Mouse (Mus musculus): ENCODE results near the gene Otulin. TPM values are rescaled to one million over a fixed set of nuclear protein-coding genes. Genes with fewer than 3 reads are reported as not detected.

Gene Otulin
- polyA plus RNA-seq, 1 experiment from 2014 or later: 30.7 TPM

DNA sequence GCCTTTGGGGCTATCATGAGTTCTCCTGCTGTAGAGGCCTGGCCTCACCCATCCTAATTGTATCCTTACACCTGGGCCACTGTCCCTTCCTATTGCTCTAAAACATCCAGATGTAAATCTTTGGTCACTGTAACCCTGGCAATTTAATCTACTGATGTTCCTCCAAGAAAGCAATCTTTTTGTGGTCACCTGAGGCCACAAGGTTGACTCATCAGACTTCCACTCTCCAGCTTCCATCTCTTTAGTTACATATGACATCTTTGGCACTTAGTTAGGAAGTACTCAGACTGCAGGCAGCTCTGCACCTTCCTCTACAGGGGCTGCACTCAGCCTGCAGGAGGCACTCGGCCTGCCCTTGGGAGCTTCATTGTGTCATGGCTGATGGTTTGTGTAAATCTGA is 53.6 kb downstream of the Otulin start:
- H3K36me3 ChIP-seq: peaks cover 12% of the 10 kb centered on the region

DNA sequence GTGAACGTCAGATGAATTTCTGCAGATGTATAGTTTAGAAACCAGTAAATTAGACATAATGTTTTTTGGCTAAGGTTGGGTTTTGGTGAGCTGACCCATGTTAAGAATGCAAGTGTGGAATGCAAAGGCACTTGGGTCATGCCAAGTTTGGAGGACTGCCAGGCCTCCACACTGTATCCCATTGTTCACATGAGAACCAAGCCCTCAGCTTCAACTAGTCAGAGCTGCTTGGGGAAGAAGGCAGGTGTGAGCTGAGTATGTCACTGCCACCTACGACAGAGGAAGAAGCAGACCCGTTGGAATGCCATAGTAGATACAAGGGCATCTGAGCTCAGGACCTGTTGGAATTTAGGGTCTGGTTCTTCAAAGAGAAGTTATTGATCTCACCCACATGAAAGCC is 54.6 kb downstream of the Otulin start:
- Histone ChIP-seq H3K4me1 (peaks cover 4% of the 10 kb centered on the region), H3K27ac (no peak overlapping the region), H3K9ac (no peak overlapping the region), H3K36me3 (peaks cover 17% of the 10 kb centered on the region), H3K27me3 (no peaks in the 10 kb centered on the region), H3K4me2 (no peak overlapping the region), H3K9me3 (no peaks in the 10 kb centered on the region), H3K4me3 (no peak overlapping the region)
- WGBS: 66% methylated on average over 3 of the region's 3 CpGs
- ATAC-seq (ENCODE audit: insufficient number of reproducible peaks, insufficient read depth, low FRiP score, low TSS enrichment, low read depth): no peak

More for the DNA sequence above, 53.6 kb downstream of the Otulin start:
- no peak for ATAC-seq (ENCODE audit: insufficient number of reproducible peaks, insufficient read depth, low FRiP score, low TSS enrichment, low read depth)
- no peaks in the 10 kb centered on the region for H3K9me3 ChIP-seq
- peaks cover 4% of the 10 kb centered on the region for H3K4me1 ChIP-seq
- no peak overlapping the region for H3K9ac ChIP-seq
- H3K27me3 ChIP-seq: no peaks in the 10 kb centered on the region
- no peak overlapping the region for H3K4me2 ChIP-seq
- 88% methylated on average over 1 of the region's 1 CpGs for WGBS
- no peak overlapping the region for H3K27ac ChIP-seq
- H3K4me3 ChIP-seq: no peak overlapping the region

DNA sequence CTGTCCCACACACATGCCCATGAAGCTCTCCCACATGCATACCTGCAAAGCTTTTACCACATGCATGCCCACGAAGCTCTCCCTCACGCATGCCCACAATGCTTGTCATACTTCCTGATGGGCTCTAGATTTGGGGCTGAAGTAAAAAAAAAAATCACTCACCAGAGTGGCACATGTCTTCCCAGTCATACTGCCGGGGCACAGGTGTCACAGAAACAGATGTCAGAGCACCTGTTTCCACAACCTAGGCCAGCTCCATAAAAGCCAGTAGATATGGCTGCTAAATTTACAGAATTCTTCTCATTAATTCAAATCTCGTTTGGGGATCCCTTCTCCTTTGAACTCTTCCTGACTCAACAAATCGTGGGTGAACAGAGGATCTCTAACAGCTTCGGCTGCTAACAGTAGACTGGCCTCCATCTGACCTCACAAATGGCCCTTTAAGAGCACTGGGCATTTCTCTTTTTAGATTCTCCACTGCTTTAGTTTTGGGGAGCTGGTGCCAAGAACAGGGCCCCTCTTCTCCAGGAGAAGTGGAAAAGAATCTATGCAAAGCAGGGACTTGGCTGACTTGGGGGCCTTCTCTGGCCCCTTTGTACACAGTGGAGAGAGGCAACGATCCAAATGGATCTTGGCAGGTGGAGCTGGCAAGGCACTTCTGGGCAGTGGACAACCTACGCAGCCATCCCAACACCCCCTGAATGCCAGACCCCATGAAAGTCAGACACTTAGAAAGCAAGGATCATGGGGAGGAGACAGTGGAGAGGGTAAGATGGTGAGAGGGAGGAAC is 55.3 kb downstream of the Otulin start:
- Histone ChIP-seq H3K27ac (no peak overlapping the region), H3K9ac (no peak overlapping the region), H3K36me3 (peaks cover 17% of the 10 kb centered on the region), H3K9me3 (no peaks in the 10 kb centered on the region), H3K27me3 (no peaks in the 10 kb centered on the region), H3K4me2 (no peak overlapping the region), H3K4me3 (no peak overlapping the region), H3K4me1 (peaks cover 7% of the 10 kb centered on the region)
- 81% methylated on average over 8 of the region's 8 CpGs for WGBS
- ATAC-seq (ENCODE audit: insufficient number of reproducible peaks, insufficient read depth, low FRiP score, low TSS enrichment, low read depth): no peak

DNA sequence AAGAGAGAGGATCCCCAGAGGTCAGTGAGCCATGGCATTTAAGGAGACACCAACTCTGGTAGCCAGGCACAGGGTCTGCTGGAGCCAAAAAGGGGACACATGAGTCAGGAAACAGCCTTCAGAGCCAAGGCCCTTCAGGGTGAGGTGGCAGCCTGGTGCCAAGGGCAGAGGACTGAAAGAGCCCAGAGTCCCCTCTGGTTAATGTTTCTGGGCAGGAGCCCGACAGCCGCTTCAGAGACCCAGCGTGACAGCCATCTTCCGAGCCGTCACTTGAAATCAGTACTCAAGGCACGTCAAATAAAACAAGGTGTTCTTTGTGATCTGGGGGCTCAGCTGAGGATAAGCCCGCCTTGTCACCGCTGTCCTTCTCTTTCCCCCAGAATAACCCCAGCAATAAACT is 59.3 kb downstream of the Otulin start:
- no peak overlapping the region for H3K4me2 ChIP-seq
- H3K4me3 ChIP-seq: no peak overlapping the region
- WGBS: 82% methylated on average over 8 of the region's 8 CpGs
- H3K27ac ChIP-seq: no peak overlapping the region
- H3K36me3 ChIP-seq: peaks cover 29% of the 10 kb centered on the region
- no peaks in the 10 kb centered on the region for H3K27me3 ChIP-seq
- H3K9ac ChIP-seq: no peak overlapping the region
- H3K4me1 ChIP-seq: peaks cover 19% of the 10 kb centered on the region
- ATAC-seq (ENCODE audit: insufficient number of reproducible peaks, insufficient read depth, low FRiP score, low TSS enrichment, low read depth): no peak
- no peaks in the 10 kb centered on the region for H3K9me3 ChIP-seq

DNA sequence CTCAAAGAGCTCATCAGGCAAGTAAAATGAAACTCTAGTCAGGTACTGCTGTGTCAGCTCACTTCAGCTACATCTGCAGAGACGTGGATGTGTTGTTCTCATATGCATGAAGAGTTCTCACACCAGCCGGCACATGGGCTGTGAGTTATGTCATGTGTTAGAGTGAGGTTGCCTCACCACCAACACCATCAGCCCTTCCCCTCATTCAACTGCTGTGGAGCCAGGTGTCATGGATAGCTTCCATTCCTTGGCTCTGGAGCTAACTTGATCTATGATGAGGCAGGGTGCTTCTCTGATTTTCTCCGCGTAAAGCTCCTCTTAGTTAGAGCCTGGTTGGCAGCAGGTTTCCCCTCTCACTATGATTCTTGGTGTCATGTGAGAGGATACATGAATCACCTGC is 60.1 kb downstream of the Otulin start:
- no peak overlapping the region for H3K27ac ChIP-seq
- ATAC-seq (ENCODE audit: insufficient number of reproducible peaks, insufficient read depth, low FRiP score, low TSS enrichment, low read depth): no peak
- 67% methylated on average over 4 of the region's 4 CpGs for WGBS

DNA sequence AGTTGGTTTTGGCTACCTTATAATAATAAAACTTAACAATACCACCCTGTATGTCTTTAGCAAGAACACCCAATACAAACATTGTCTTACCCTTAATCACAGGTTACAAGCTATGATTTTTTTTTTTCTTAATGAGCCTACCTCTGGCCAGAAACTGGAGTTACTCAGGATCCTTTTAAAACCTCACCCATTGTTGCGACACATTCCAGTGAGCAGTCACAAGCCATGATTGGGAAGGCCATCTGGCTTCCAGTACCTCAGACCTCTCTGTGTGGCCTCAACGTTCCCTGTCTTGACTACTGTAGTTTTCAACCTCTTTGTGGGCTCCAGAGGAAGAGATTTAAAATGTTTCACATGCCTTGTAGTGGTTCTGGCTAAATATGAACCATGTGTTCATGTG is 60.6 kb downstream of the Otulin start:
- Histone ChIP-seq H3K4me1 (peaks cover 14% of the 10 kb centered on the region; the same call in 1 of the 2 replicates), H3K4me3 (no peak overlapping the region), H3K9me3 (no peaks in the 10 kb centered on the region), H3K4me2 (no peak overlapping the region), H3K36me3 (peaks cover 39% of the 10 kb centered on the region), H3K27me3 (no peaks in the 10 kb centered on the region), H3K9ac (no peak overlapping the region), H3K27ac (0 out of 2 replicates have a peak overlapping the region, but pooled peaks have one; percentile 39)
- no peak for ATAC-seq (ENCODE audit: insufficient number of reproducible peaks, insufficient read depth, low FRiP score, low TSS enrichment, low read depth)
- WGBS: 35% methylated on average over 2 of the region's 2 CpGs

More for the DNA sequence above, 60.1 kb downstream of the Otulin start:
- Histone ChIP-seq H3K9ac (no peak overlapping the region), H3K9me3 (no peaks in the 10 kb centered on the region), H3K4me3 (no peak overlapping the region), H3K4me2 (no peak overlapping the region), H3K27me3 (no peaks in the 10 kb centered on the region), H3K36me3 (peaks cover 37% of the 10 kb centered on the region), H3K4me1 (peaks cover 16% of the 10 kb centered on the region)

DNA sequence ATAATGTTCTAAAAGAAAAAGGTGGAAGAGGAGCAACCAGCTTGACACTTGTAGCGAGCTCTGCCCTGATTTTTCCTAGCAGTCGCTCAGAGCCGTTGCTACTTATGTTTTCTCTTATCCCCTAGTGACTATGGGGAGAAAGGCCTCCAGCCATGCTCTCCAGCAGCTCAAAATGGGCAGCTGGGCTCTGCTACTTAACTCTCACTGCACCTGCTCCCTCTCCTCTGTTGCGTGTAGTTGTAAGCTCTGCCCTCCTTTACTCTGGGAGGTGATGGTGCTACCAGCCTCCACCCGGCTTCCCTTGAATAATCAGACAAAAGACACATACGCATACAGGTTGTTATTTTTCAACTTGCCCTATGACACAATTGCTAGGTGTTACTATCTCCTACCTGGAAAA is 62.1 kb downstream of the Otulin start:
- Histone ChIP-seq H3K4me3 (no peak overlapping the region), H3K9me3 (no peaks in the 10 kb centered on the region), H3K9ac (no peak overlapping the region), H3K27ac (no peak overlapping the region), H3K4me2 (no peak overlapping the region), H3K27me3 (no peaks in the 10 kb centered on the region), H3K4me1 (peaks cover 16% of the 10 kb centered on the region; the same call in 1 of the 2 replicates), H3K36me3 (peaks cover 42% of the 10 kb centered on the region)
- no peak for ATAC-seq (ENCODE audit: insufficient number of reproducible peaks, insufficient read depth, low FRiP score, low TSS enrichment, low read depth)
- 85% methylated on average over 6 of the region's 6 CpGs for WGBS

DNA sequence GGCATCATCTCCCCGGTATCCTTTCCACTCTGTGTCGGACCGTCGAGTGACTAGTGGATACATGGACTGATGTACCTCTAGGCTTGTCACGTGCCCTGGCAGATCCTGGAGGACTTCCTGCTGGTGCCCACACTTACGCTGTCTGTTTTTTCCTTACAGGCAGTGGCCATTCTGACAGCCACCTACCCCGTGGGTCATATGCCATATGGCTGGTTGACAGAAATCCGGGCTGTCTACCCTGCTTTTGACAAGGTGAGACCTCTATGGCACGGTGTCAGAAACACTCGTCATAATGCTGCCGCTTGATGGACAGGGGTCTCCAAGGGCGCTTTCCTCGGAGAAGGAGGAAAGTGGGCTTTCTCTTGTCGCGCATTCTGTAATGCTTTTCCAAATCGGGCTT is 63.1 kb downstream of the Otulin start:
- Histone ChIP-seq H3K9ac (no peak overlapping the region), H3K36me3 (peaks cover 34% of the 10 kb centered on the region), H3K4me1 (peaks cover 16% of the 10 kb centered on the region; the same call in 1 of the 2 replicates), H3K27me3 (no peaks in the 10 kb centered on the region), H3K27ac (no peak overlapping the region), H3K4me2 (no peak overlapping the region), H3K9me3 (no peaks in the 10 kb centered on the region), H3K4me3 (no peak overlapping the region)
- WGBS: 89% methylated on average over 16 of the region's 16 CpGs
- no peak for ATAC-seq (ENCODE audit: insufficient number of reproducible peaks, insufficient read depth, low FRiP score, low TSS enrichment, low read depth)

DNA sequence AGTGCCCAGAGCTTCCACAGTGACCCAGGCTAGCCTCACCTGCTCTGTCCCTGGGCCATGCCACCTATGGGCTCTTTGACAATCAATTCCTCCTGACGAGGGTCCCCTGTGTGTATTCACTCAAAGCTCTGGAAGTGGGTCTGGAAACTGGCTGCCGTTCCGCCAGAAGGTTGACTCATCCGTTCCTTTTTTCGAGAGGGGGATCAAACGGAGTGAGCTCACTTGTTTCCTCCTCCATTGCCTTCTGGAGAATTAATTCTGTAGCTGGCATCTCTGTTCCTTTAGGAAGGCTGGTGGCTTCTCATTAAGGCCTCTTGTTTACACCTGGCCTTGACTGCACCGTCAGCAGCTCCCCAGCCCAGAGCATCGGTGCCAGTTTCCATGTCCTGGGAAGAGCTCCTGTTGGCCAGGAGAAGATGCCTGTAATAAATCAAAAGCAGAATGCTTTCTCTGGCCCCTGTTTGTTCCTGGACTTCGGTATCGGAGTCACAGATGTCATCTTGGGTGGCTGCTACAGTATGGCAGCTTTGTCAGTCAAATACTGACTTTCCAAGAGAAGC is 64.8 kb downstream of the Otulin start:
- ATAC-seq (ENCODE audit: insufficient number of reproducible peaks, insufficient read depth, low FRiP score, low TSS enrichment, low read depth): no peak
- no peak overlapping the region for H3K4me2 ChIP-seq
- no peaks in the 10 kb centered on the region for H3K27me3 ChIP-seq
- no peak overlapping the region for H3K27ac ChIP-seq
- H3K9me3 ChIP-seq: no peaks in the 10 kb centered on the region
- H3K9ac ChIP-seq: no peak overlapping the region
- no peak overlapping the region for H3K4me3 ChIP-seq
- H3K36me3 ChIP-seq: peaks cover 24% of the 10 kb centered on the region
- H3K4me1 ChIP-seq: peaks cover 16% of the 10 kb centered on the region; the same call in 1 of the 2 replicates
- WGBS: 84% methylated on average over 10 of the region's 10 CpGs

DNA sequence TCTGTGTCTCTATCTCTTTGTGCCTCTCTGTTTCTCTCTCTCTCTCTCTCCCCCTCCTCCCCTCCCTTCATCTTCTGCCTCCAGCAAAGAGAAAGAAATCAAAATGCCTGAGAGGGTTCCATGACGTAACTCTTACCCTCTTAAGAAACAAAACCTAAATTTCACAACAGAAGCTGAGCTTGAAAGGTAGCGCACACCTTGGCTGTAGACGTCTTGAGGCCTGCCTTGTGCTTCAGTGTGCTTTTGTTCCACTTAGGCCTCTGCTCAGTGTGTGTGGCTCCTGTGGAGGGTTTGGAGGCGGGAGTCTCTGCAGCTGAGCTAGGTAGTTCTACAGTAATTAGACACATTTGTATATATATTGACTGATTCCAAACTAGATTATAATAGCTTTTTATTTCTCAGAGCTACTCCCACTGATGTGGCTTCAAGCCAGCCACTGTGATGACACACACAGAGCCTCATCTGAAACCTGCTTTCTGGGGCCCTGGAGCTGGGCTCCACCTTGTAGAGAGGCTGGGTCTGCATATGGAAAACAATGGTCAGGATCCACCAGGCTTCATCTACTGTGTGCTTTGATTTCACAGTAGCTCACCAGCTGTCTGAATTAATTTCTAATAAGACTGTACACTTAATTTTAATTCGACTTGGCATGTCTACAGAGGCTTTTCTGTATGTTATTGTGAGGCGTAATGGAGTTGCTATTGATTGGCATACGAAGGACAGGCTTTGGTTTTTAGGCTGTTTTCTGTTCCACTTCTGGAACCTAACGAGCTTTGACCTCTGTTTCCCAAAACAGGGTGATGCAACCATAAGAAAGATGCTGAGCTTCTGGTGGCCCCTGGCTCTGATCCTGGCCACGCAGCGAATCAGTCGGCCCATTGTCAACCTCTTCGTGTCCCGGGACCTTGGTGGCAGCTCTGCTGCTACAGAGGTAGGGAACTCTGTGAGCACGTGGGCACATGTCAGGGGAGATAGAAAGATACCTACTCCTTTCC is 66.1 kb downstream of the Otulin start:
- no peak overlapping the region for H3K4me3 ChIP-seq
- no peak overlapping the region for H3K27ac ChIP-seq
- H3K9ac ChIP-seq: no peak overlapping the region
- no peaks in the 10 kb centered on the region for H3K9me3 ChIP-seq
- no peaks in the 10 kb centered on the region for H3K27me3 ChIP-seq
- no peak overlapping the region for H3K4me2 ChIP-seq
- peaks cover 8% of the 10 kb centered on the region for H3K4me1 ChIP-seq
- no peak for ATAC-seq (ENCODE audit: insufficient number of reproducible peaks, insufficient read depth, low FRiP score, low TSS enrichment, low read depth)
- H3K36me3 ChIP-seq: peaks cover 24% of the 10 kb centered on the region
- WGBS: 83% methylated on average over 14 of the region's 14 CpGs

DNA sequence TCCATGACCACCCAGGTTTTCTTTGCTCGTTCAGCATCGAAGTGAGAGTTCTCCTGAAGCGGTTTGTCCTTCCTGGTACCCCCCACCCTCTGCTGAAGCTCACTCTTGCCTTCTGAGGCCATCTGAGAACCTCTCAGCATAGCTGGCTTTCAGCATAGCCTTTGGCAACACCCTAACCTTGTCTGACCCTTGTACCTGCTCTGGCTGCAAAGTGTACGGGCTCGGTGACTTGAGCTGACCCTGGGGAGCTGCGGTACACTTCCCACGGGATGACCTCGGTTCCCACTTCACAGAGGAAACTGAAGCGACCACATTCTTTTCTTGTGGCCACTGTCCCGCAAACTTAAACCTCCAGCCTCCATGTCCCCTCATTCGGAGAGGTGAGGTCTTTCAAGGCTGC is 70.2 kb downstream of the Otulin start:
- no peak overlapping the region for H3K4me3 ChIP-seq
- H3K9me3 ChIP-seq: no peaks in the 10 kb centered on the region
- H3K27me3 ChIP-seq: no peaks in the 10 kb centered on the region
- no peak for ATAC-seq (ENCODE audit: insufficient number of reproducible peaks, insufficient read depth, low FRiP score, low TSS enrichment, low read depth)
- H3K4me2 ChIP-seq: no peak overlapping the region
- no peak overlapping the region for H3K27ac ChIP-seq
- WGBS: 75% methylated on average over 11 of the region's 11 CpGs
- H3K36me3 ChIP-seq: peaks cover 4% of the 10 kb centered on the region; the same call in 1 of the 2 replicates
- peaks cover 21% of the 10 kb centered on the region for H3K4me1 ChIP-seq
- no peak overlapping the region for H3K9ac ChIP-seq
